Mouse (Mus musculus) liver, embryonic 11.5 days (tissue): ENCODE results near the gene Ralgapa2. TPM values are rescaled to one million over a fixed set of nuclear protein-coding genes. Genes with fewer than 3 reads are reported as not detected.

Source experiments
- ATAC-seq: fragments of 200-750 bp; cut with Nextera tagmentation; replicated peaks from 2 replicates; pipeline ENCODE4 v1.8.0; 2017; ENCODE audit warnings: moderate number of reproducible peaks, mild to moderate bottlenecking, moderate TSS enrichment, moderate library complexity; ENCODE audit not compliant: low FRiP score
- DNase-seq: peaks from one replicate; pipeline ENCODE4 v3.0.0-alpha.2; 2017; ENCODE audit warnings: low spot score
- H3K27ac ChIP-seq: fragments of 300-500 bp; sonication (generic); 2 replicates; pipeline ENCODE4 v1.5.1; 2014; ENCODE audit warnings: mild to moderate bottlenecking, low read depth, low read length, control low read depth
- H3K27me3 ChIP-seq: fragments of 300-500 bp; sonication (generic); replicated peaks from 2 replicates; pipeline ENCODE4 v1.6.1; 2014; ENCODE audit warnings: low read length, mixed read lengths; ENCODE audit not compliant: control insufficient read depth, insufficient read depth
- H3K36me3 ChIP-seq: fragments of 300-500 bp; sonication (generic); 2 replicates; pipeline ENCODE4 v1.6.1; 2014; ENCODE audit warnings: mild to moderate bottlenecking, low read length, moderate library complexity, mixed read lengths; ENCODE audit not compliant: control insufficient read depth, insufficient read depth
- H3K4me1 ChIP-seq: fragments of 300-500 bp; sonication (generic); replicated peaks from 2 replicates; pipeline ENCODE4 v1.6.1; 2014; ENCODE audit warnings: low read length, mixed read lengths; ENCODE audit not compliant: control insufficient read depth, insufficient read depth
- H3K4me2 ChIP-seq: fragments of 300-500 bp; sonication (generic); 2 replicates; pipeline ENCODE4 v1.6.1; 2014; ENCODE audit warnings: mild to moderate bottlenecking, control low read depth, moderate library complexity
- H3K4me3 ChIP-seq: fragments of 300-500 bp; sonication (generic); 2 replicates; pipeline ENCODE4 v1.5.1; 2014; ENCODE audit warnings: low read depth, low read length, control low read depth
- H3K9ac ChIP-seq: fragments of 300-500 bp; sonication (generic); 2 replicates; pipeline ENCODE4 v1.6.1; 2014; ENCODE audit warnings: low read depth, low read length, control low read depth
- H3K9me3 ChIP-seq: fragments of 300-500 bp; sonication (generic); 2 replicates; pipeline ENCODE4 v1.6.1; 2016; ENCODE audit warnings: low read length, inconsistent platforms, mixed read lengths; ENCODE audit not compliant: control insufficient read depth
- WGBS: fragments of 180-500 bp; shearing (Covaris S2); extraction: QIAGEN DNeasy Blood & Tissue Kit; methylation state at CpG from one replicate; pipeline ENCODE4 v1.1.7; 2014; 5-methylcytosine and 5-hydroxymethylcytosine counted together
- polyA plus RNA-seq: library from polyadenylated mRNA; unstranded; fragments of >200 nt; fragmentation: Nextera tagmentation; extraction: Ambion mirVana; gene quantifications from 2 replicates; pipeline ENCODE4 v1.2.1, GENCODE M21; 2014

The Ralgapa2 gene
- polyA plus RNA-seq = 11.6 and 13.0 TPM in 2 replicates

GRCm38 (mm10) chr2:146511911-146512580 is at the start of gene Ralgapa2:
Gene Ralgapa2 (minus strand): TSS chr2:146512344.
- WGBS = under 1% methylated on average over 53 of the region's 57 CpGs
- Histone ChIP-seq H3K9me3 (no peaks in the 10 kb centered on the region), H3K36me3 (no peaks in the 10 kb centered on the region), H3K9ac (peak within 1 kb of the TSS; percentile 88), H3K27me3 (no peaks in the 10 kb centered on the region), H3K4me2 (peak within 1 kb of the TSS; percentile 86), H3K27ac (peak within 1 kb of the TSS; percentile 61), H3K4me3 (peak within 1 kb of the TSS; percentile 93), H3K4me1 (peaks cover 8% of the 10 kb centered on the region)
- ATAC-seq = peak; percentile 97
- peak; percentile 97 for DNase-seq

- no peak overlapping the region for H3K27ac ChIP-seq
- no peaks in the 10 kb centered on the region for H3K36me3 ChIP-seq
- H3K4me3 ChIP-seq = no peak overlapping the region
- no peaks in the 10 kb centered on the region for H3K27me3 ChIP-seq
- ATAC-seq (no peak), DNase-seq (no peak)
- H3K9me3 ChIP-seq = no peaks in the 10 kb centered on the region
- no peak overlapping the region for H3K9ac ChIP-seq
- WGBS = 72% methylated on average over 3 of the region's 3 CpGs
- no peak overlapping the region for H3K4me2 ChIP-seq
- no peaks in the 10 kb centered on the region for H3K4me1 ChIP-seq
Observed at GRCm38 (mm10) chr2:146561505-146561904, 49.4 kb upstream of the Ralgapa2 start.

GRCm38 (mm10) chr2:146560633-146561043 is 48.5 kb upstream of the Ralgapa2 start:
- DNase-seq (no peak), ATAC-seq (no peak)
- no peaks in the 10 kb centered on the region for H3K27me3 ChIP-seq

GRCm38 (mm10) chr2:146556148-146556547 is 44.0 kb upstream of the Ralgapa2 start:
- no peak overlapping the region for H3K27ac ChIP-seq
- no peaks in the 10 kb centered on the region for H3K27me3 ChIP-seq
- H3K4me1 ChIP-seq = no peaks in the 10 kb centered on the region
- no peaks in the 10 kb centered on the region for H3K9me3 ChIP-seq
- no peak for ATAC-seq
- no peak overlapping the region for H3K9ac ChIP-seq
- no peak for DNase-seq
- no peak overlapping the region for H3K4me2 ChIP-seq
- H3K4me3 ChIP-seq = no peak overlapping the region
- no peaks in the 10 kb centered on the region for H3K36me3 ChIP-seq

More at GRCm38 (mm10) chr2:146560633-146561043, 48.5 kb upstream of the Ralgapa2 start:
- no peaks in the 10 kb centered on the region for H3K36me3 ChIP-seq
- WGBS = 68% methylated on average over 4 of the region's 4 CpGs
- H3K27ac ChIP-seq = no peak overlapping the region
- H3K9me3 ChIP-seq = no peaks in the 10 kb centered on the region
- H3K4me1 ChIP-seq = no peaks in the 10 kb centered on the region
- H3K9ac ChIP-seq = no peak overlapping the region
- H3K4me2 ChIP-seq = no peak overlapping the region
- H3K4me3 ChIP-seq = no peak overlapping the region

- H3K9me3 ChIP-seq = no peaks in the 10 kb centered on the region
- no peaks in the 10 kb centered on the region for H3K27me3 ChIP-seq
- H3K9ac ChIP-seq = no peak overlapping the region
- no peak overlapping the region for H3K4me3 ChIP-seq
- H3K4me1 ChIP-seq = no peaks in the 10 kb centered on the region
- no peak overlapping the region for H3K27ac ChIP-seq
- H3K4me2 ChIP-seq = no peak overlapping the region
- no peak for DNase-seq
- no peak for ATAC-seq
- no peaks in the 10 kb centered on the region for H3K36me3 ChIP-seq
- WGBS = 69% methylated on average over 5 of the region's 5 CpGs
Observed at GRCm38 (mm10) chr2:146555351-146555750, 43.2 kb upstream of the Ralgapa2 start.

GRCm38 (mm10) chr2:146553701-146554100 is 41.6 kb upstream of the Ralgapa2 start:
- no peaks in the 10 kb centered on the region; the same call in 1 of the 2 replicates for H3K4me1 ChIP-seq
- H3K36me3 ChIP-seq = no peaks in the 10 kb centered on the region
- DNase-seq = no peak
- 53% methylated on average over 2 of the region's 2 CpGs for WGBS
- H3K9me3 ChIP-seq = no peaks in the 10 kb centered on the region
- no peak overlapping the region for H3K9ac ChIP-seq
- no peak overlapping the region for H3K27ac ChIP-seq
- H3K27me3 ChIP-seq = no peaks in the 10 kb centered on the region
- no peak overlapping the region for H3K4me3 ChIP-seq
- no peak overlapping the region for H3K4me2 ChIP-seq
- ATAC-seq = no peak

GRCm38 (mm10) chr2:146551818-146552217 is 39.7 kb upstream of the Ralgapa2 start:
- no peak overlapping the region for H3K27ac ChIP-seq
- ATAC-seq = no peak
- H3K27me3 ChIP-seq = no peaks in the 10 kb centered on the region
- H3K4me1 ChIP-seq = no peaks in the 10 kb centered on the region; the same call in 1 of the 2 replicates
- no peaks in the 10 kb centered on the region for H3K36me3 ChIP-seq
- H3K4me2 ChIP-seq = no peak overlapping the region
- H3K9me3 ChIP-seq = no peaks in the 10 kb centered on the region
- H3K9ac ChIP-seq = no peak overlapping the region
- H3K4me3 ChIP-seq = no peak overlapping the region
- DNase-seq = no peak
- WGBS = 84% methylated on average over 4 of the region's 4 CpGs

GRCm38 (mm10) chr2:146549111-146549776 is 37.1 kb upstream of the Ralgapa2 start:
- Histone ChIP-seq H3K27ac (no peak overlapping the region), H3K4me3 (no peak overlapping the region), H3K4me1 (no peaks in the 10 kb centered on the region; the same call in 1 of the 2 replicates), H3K4me2 (no peak overlapping the region), H3K27me3 (no peaks in the 10 kb centered on the region), H3K9me3 (no peaks in the 10 kb centered on the region), H3K36me3 (no peaks in the 10 kb centered on the region), H3K9ac (no peak overlapping the region)
- WGBS = 47% methylated on average over 6 of the region's 6 CpGs
- ATAC-seq (0 out of 2 replicates have a peak, but pooled peaks have one; percentile 22), DNase-seq (no peak)
